Mouse (Mus musculus): ENCODE data around the gene Hspbp1.

DNA sequence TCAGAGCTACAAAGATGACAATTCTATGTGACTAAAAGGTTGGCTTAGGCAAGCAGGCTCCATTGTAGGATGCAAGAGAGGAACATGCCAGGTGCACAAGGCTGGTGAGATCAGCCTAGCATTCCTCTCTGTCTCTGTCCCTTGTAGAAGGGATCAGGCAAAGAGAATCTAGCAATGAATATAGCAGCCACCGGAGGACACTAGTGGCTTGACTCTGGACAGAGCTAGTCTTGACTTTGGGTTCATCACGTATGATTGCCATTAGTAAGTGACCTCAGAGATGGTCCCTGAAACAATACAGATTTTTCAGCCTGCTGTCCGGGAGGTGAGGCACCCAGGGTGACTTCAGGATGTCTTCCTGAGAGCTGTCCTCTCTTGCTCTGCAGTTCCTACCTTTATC, 27.7 kb upstream of the Hspbp1 start:
- TF ChIP-seq CTCF (IDR thresholded peaks at IDR 0.05; ENCODE audit: insufficient read depth, low read depth, low read length) (no peak), POLR2A (IDR thresholded peaks at IDR 0.05; ENCODE audit: insufficient read depth, low read depth, low read length) (no peak)
